In genomic region chr4:106381131-106381530, GRCm38 (mm10) we compare ENCODE assay signal across 17 mouse cellular contexts.
"Had no signal": no experiment of that assay in that cellular context is flagged by ENCODE, and none has a peak within 500 bp of the region (broad histone marks: within the 10 kb centered on the region; RNA-seq: fewer than 3 reads in every experiment).

No protein-coding gene starts in this region.

- DNase-seq: left cerebral cortex, postnatal 4 days; liver; liver, embryonic 13.5 days; liver, postnatal 0 days; lung, adult 18-20 months; lung, adult 2 months; lung, embryonic 14.5 days; lung, postnatal 10 days; lung, postnatal 14 days; lung, postnatal 36 days; lung, postnatal 4 days; midbrain, embryonic 14.5 days had no signal

- ATAC-seq: liver, embryonic 12.5 days; liver, postnatal 0 days; lung, postnatal 0 days; midbrain, embryonic 13.5 days; midbrain, embryonic 15.5 days; midbrain, embryonic 16.5 days had no signal
